Comparison of ENCODE assay signal across 8 mouse cellular contexts in the genomic region with DNA sequence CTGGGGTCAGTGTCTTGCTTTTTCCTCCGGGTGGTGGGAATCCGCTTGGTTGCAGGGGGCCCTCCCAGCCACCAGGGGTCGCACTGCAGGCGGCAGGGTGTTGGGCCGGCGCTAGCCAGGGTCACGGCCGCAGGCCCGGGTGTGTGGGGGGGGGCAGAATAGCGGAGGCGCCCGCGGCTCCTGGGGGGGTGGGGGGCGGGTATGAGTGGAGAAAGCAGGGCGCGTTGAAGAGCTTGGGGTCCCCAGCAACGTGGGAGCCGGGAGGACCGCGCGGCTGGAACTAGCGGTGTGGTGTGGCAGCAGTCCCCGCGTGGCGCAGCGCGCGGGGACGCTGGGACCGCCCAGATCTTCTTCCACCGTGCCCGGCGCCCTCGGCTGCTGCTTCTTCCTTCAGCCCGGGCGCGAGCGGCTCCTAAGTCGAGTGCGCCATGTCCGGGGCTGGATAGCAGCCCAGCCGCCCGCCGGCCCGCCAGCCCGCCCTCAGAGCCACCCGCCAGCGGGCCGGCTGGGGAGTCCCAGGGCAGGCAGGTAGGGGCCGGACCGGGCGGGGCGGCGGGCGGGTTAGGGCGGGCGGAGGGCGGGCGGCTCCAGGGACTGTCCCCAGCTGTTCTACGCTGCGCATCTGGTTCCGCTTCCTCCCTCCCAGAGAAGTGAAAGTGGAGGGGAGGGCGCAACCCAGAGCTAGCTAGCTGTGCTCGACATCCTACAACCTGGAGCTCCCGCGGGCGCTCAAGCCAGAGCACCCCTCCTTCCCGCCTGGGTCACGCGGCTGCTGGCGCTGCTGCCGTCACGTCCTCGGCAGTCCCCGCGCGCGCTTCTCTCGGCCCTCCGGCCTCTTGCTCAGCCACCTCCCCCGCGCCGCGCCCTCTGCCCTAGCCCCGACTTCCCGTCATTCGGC. TPM values are rescaled to one million over a fixed set of nuclear protein-coding genes. Genes with fewer than 3 reads are reported as not detected.
DNase-seq lines count a peak whose midpoint lies in the region; ATAC-seq and TF ChIP-seq lines count a peak whose summit lies in the region.

Gene Dennd4b, plus strand, starts transcription at position 152 of the 898 bp plus-strand sequence.

- no peaks in the 10 kb centered on the region for H3K27me3 ChIP-seq in heart, embryonic 13.5 days (replicated peaks)
- H3K27me3 ChIP-seq in kidney, postnatal 0 days (ENCODE audit: insufficient read depth, low read length) = no peaks in the 10 kb centered on the region
- H3K27me3 ChIP-seq in liver, embryonic 11.5 days (replicated peaks; ENCODE audit: control insufficient read depth, insufficient read depth, low read length) = no peaks in the 10 kb centered on the region
- no peaks in the 10 kb centered on the region for H3K27me3 ChIP-seq in myocyte (ENCODE audit: control insufficient read depth, insufficient read depth, insufficient read length)

- peak; percentile 87 for TF ChIP-seq CTCF in kidney, postnatal 0 days (IDR thresholded peaks at IDR 0.05; ENCODE audit: low read depth)

- H3K9me3 ChIP-seq in heart, embryonic 13.5 days = no peaks in the 10 kb centered on the region
- H3K9me3 ChIP-seq in kidney, postnatal 0 days (replicated peaks; ENCODE audit: low read length) = no peaks in the 10 kb centered on the region
- no peaks in the 10 kb centered on the region for H3K9me3 ChIP-seq in liver, embryonic 11.5 days (ENCODE audit: control insufficient read depth, low read length)

- H3K4me2 ChIP-seq in heart, embryonic 13.5 days = peak within 1 kb of the TSS; percentile 92
- peak within 1 kb of the TSS; percentile 86 for H3K4me2 ChIP-seq in kidney, postnatal 0 days (ENCODE audit: low read length)
- peak within 1 kb of the TSS; percentile 96 for H3K4me2 ChIP-seq in liver, embryonic 11.5 days
- peak within 1 kb of the TSS; percentile 89 for H3K4me2 ChIP-seq in myocyte (ENCODE audit: low read depth)

- peak within 1 kb of the TSS; percentile 88 for H3K4me3 ChIP-seq in heart, embryonic 13.5 days
- peak within 1 kb of the TSS; percentile 90 for H3K4me3 ChIP-seq in kidney, postnatal 0 days (replicated peaks; ENCODE audit: low read depth, low read length)
- peak within 1 kb of the TSS; percentile 74 for H3K4me3 ChIP-seq in liver, embryonic 11.5 days (ENCODE audit: low read depth, low read length)
- H3K4me3 ChIP-seq in myocyte = peak within 1 kb of the TSS; percentile 55

- peak; percentile 94 for DNase-seq in CD4-positive, CD25-positive, alpha-beta regulatory T cell, adult 2 months (ENCODE audit: low read depth, low spot score)
- peak; percentile 68 for DNase-seq in c-Kit-negative CD71-positive TER-119-positive erythroid progenitor cells, embryonic 14.5 days (ENCODE audit: low read depth, low spot score)
- DNase-seq in fibroblast of lung, adult 2 months (ENCODE audit: low read depth) = peak; percentile 52
- peak; percentile 94 for DNase-seq in kidney, postnatal 0 days (ENCODE audit: low spot score)
- peak; percentile 92 for DNase-seq in liver, embryonic 11.5 days (ENCODE audit: low spot score)
- peak; percentile 93 to 99 for DNase-seq in spleen, postnatal 4 days (ENCODE audit: low spot score in 2 of 2)

- ATAC-seq in heart, embryonic 13.5 days (ENCODE audit: extremely low read depth, insufficient number of reproducible peaks, low FRiP score, low TSS enrichment) = peak; percentile 81
- ATAC-seq in kidney, postnatal 0 days (replicated peaks; ENCODE audit: low FRiP score, low read depth) = peak; percentile 88
- peak; percentile 92 for ATAC-seq in liver, embryonic 11.5 days (replicated peaks; ENCODE audit: low FRiP score)

- H3K79me2 ChIP-seq in myocyte (ENCODE audit: control insufficient read depth, insufficient read depth) = no peaks in the 10 kb centered on the region

- under 1% methylated on average over 66 of the region's 87 CpGs for WGBS in heart, embryonic 13.5 days
- WGBS in kidney, postnatal 0 days = under 1% methylated on average over 74 of the region's 87 CpGs
- under 1% methylated on average over 84 of the region's 87 CpGs for WGBS in liver, embryonic 11.5 days

- peak; percentile 74 for TF ChIP-seq POLR2A in myocyte (IDR thresholded peaks at IDR 0.05; ENCODE audit: insufficient read length, low read depth)

- H3K27ac ChIP-seq in heart, embryonic 13.5 days (replicated peaks) = peak within 1 kb of the TSS; percentile 99
- H3K27ac ChIP-seq in kidney, postnatal 0 days = peak within 1 kb of the TSS; percentile 98
- peak within 1 kb of the TSS; percentile 94 for H3K27ac ChIP-seq in liver, embryonic 11.5 days (ENCODE audit: low read depth, low read length)

- peaks cover 62% of the 10 kb centered on the region for H3K36me3 ChIP-seq in heart, embryonic 13.5 days
- H3K36me3 ChIP-seq in kidney, postnatal 0 days (ENCODE audit: insufficient read depth, low read length) = peaks cover 29% of the 10 kb centered on the region
- H3K36me3 ChIP-seq in liver, embryonic 11.5 days (ENCODE audit: control insufficient read depth, insufficient read depth, low read length) = peaks cover 14% of the 10 kb centered on the region
- peaks cover 10% of the 10 kb centered on the region for H3K36me3 ChIP-seq in myocyte (ENCODE audit: control insufficient read depth, insufficient read depth)

- peaks cover 18% of the 10 kb centered on the region for H3K4me1 ChIP-seq in heart, embryonic 13.5 days
- peaks cover 7% of the 10 kb centered on the region; the same call in 1 of the 2 replicates for H3K4me1 ChIP-seq in kidney, postnatal 0 days (replicated peaks; ENCODE audit: insufficient read depth, low read length)
- H3K4me1 ChIP-seq in liver, embryonic 11.5 days (replicated peaks; ENCODE audit: control insufficient read depth, insufficient read depth, low read length) = peaks cover 25% of the 10 kb centered on the region

- H3K9ac ChIP-seq in heart, embryonic 13.5 days = peak within 1 kb of the TSS; percentile 96
- peak within 1 kb of the TSS; percentile 92 for H3K9ac ChIP-seq in kidney, postnatal 0 days (ENCODE audit: low read depth, low read length)
- H3K9ac ChIP-seq in liver, embryonic 11.5 days (ENCODE audit: low read depth, low read length) = peak within 1 kb of the TSS; percentile 91

- peak within 1 kb of the TSS; percentile 82 for H3ac ChIP-seq in myocyte (ENCODE audit: control insufficient read depth, insufficient read length)

TF ChIP-seq in myocyte, 11 proteins besides CTCF, POLR2A, EP300 and RAD21:
- TF ChIP-seq E2F4 (IDR thresholded peaks at IDR 0.05; ENCODE audit: insufficient read depth) = no peak
- TF ChIP-seq MYOD1 (IDR thresholded peaks at IDR 0.05; ENCODE audit: control insufficient read depth in 1 of 3, insufficient read length in 2 of 3, low read depth in 2 of 3) = peak in 2 of 3 experiments; percentile 43 to 53
- TF ChIP-seq CEBPB (IDR thresholded peaks at IDR 0.05; ENCODE audit: insufficient read depth, poor library complexity, severe bottlenecking) = no peak
- peak in 1 of 3 experiments; percentile 54 for TF ChIP-seq MYOG (IDR thresholded peaks at IDR 0.05; ENCODE audit: control insufficient read depth in 1 of 3, insufficient read depth in 1 of 3, insufficient read length in 2 of 3, low read depth in 2 of 3)
TF ChIP-seq in myocyte: peak in this region for 2.

RNA-seq across cellular contexts. Expression of gene Dennd4b, which starts in this region (rescaled TPM):
- 5.5 and 5.7 TPM in 2 replicates for polyA plus RNA-seq in heart, embryonic 13.5 days (2015; fragmentation: Nextera tagmentation; extraction: Ambion mirVana)
- polyA plus RNA-seq in kidney, postnatal 0 days (2015; fragmentation: Nextera tagmentation; extraction: Ambion mirVana) = 2.2 TPM in 2 replicates
- 4.9 and 7.5 TPM in 2 replicates for polyA plus RNA-seq in liver, embryonic 11.5 days (2014; fragmentation: Nextera tagmentation; extraction: Ambion mirVana)
- polyA plus RNA-seq in myocyte (2012; fragmentation: generic; extraction: Trizol) = 6.6 TPM

Comparison
In these comparisons a context has a peak if more than half of its experiments do, and no peak if none do; other contexts are left out.
1. Peak in every context shown above with its lines: DNase-seq, ATAC-seq, H3K4me3 ChIP-seq and H3K27ac ChIP-seq.